Mouse (Mus musculus) layer of hippocampus, adult 18-20 months (tissue): ENCODE measurements at regions not wholly inside any gene's neighbourhood (a gene's known extent, or its start where the extent isn't known, plus 50 kb on each side); places are given as distances from the start of the nearest gene placed in this dataset.
A peak's percentile ranks its signal among the peaks of the same experiment; 100 is the strongest.

Experiments
- DNase-seq, 2 experiments: peaks; one replicate each; pipeline ENCODE4 v3.0.0; 2022; ENCODE audit warnings: low spot score in 2 of 2

GRCm38 (mm10) chr8:127965341-127965740, 393.1 kb upstream of the Nrp1 start:
- DNase-seq, result no peak

DNA sequence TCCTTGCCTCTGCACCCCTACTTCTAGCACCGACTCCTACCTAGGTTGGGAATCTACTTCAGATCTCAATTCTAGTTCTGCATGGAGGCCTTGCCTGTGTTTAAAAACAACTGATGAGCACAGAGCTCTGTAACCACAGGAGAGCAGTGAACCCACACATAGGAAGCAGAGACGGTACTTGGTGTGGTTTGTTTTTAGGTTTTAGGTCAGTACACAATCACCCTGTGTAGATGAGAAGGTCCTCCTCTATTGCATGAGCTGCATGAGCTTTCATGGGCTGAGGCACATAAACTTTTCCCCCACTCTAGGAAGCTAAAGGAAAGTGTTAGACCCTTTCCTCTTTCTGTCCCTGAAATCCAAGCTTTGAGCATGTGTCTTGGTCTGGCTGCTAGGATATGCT, 390.4 kb upstream of the Nrp1 start:
- no peak for DNase-seq

DNA sequence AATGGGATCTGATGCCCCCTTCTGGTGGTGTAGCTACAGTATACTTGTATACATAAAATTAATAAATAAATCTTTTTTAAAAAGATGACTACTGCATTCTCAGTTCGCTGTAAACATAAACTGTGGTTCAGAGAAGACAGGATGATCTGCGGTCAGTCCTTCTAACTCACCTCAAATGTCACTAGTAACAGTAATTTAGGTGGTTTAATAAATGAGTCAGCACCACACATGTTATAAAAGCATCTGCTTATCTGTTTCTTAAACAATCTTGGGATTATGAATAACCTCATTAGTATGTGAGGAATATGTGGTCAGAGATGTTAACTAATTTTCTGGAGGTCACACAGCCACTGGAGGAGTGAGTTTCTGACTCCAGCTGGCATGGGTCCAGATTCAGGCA, 385.2 kb upstream of the Nrp1 start:
- no peak for DNase-seq

GRCm38 (mm10) chr8:127977746-127978145, 380.7 kb upstream of the Nrp1 start:
- no peak for DNase-seq

GRCm38 (mm10) chr8:127979180-127980030, 379.0 kb upstream of the Nrp1 start:
- DNase-seq, result no peak

GRCm38 (mm10) chr8:127982165-127982564, 376.2 kb upstream of the Nrp1 start:
- no peak for DNase-seq

GRCm38 (mm10) chr8:127985616-127986015, 372.8 kb upstream of the Nrp1 start:
- no peak for DNase-seq

- DNase-seq, result peak; percentile 55 to 83
These were observed 369.5 kb upstream of the Nrp1 start for GRCm38 (mm10) chr8:127988887-127989286.

- DNase-seq, result no peak
These were observed 363.5 kb upstream of the Nrp1 start for GRCm38 (mm10) chr8:127994898-127995297.

DNA sequence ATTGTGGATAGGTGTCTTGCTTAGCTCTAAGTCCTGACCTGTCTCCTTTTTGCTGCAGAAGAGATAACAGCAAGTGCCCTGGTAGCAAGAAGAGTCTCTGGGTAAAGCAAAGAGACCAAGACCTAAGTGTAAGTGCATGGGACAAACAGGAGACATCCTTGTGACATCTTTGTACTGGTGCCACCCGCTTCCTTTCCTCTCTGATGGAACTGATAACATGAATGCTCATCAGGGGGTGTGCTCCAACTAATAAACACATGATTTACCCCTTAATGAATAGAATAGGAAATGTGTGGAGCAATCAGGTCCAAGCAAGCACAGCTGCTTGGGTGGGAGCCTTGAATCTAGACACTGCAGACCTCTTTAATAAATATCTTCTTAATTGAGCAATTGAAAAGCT, 362.9 kb upstream of the Nrp1 start:
- no peak for DNase-seq

DNA sequence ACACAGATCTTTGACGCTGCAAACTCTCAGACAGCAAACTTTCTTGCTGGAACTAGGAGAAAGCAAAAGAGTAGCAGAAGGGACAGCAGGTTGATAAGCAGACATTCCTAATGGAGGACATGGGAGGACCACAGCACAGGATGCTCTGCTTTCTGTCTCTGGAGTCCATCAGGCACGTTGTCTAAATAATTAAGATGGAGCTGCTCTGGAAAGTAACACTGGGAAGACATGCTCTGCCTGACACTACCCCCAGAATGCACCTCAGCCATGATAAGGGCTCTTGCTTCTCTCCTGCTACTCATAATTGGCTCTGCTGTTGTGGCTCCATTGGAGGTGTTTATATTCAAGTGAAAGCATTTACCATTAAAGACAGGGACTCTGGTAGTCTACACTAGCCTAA, 356.0 kb upstream of the Nrp1 start:
- no peak for DNase-seq

DNA sequence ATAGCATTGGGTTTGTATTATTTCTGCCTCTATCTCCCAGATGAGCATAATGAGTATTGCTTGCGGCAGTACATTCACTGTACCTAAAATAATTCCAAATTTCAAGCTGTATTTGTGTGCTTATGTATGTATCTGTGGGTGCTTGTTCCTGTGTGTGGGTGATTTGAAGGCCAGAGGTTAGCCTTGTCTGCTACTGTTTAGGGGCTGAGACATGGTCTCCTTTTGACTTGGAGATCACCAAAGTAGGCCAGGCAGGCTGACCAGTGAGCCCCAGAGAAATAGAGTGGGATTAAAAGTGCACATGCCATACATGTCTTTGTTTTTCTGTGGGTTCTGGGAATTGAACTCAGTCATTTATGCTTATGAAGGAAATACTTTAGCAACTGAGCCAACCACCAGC, 355.6 kb upstream of the Nrp1 start:
- DNase-seq, result no peak

DNA sequence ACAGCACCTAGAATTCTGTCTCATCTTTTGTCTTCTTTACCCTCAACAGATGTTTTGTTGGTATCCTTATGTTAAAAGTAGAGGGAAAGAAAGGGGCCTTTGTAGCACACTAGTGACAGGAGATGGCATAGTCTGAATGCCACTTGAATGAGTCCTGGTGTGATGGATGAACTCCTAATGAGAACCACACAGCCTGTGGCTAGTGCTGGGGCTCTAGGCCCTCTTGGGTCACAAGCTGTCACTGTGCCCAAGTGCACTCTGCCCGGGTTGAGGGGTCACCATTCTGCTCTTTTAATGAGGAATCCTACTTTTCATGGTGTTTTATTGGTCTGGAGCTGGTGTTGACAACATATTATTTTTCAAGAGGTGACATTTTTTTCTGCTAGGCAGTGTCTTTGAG, 355.0 kb upstream of the Nrp1 start:
- no peak for DNase-seq

DNA sequence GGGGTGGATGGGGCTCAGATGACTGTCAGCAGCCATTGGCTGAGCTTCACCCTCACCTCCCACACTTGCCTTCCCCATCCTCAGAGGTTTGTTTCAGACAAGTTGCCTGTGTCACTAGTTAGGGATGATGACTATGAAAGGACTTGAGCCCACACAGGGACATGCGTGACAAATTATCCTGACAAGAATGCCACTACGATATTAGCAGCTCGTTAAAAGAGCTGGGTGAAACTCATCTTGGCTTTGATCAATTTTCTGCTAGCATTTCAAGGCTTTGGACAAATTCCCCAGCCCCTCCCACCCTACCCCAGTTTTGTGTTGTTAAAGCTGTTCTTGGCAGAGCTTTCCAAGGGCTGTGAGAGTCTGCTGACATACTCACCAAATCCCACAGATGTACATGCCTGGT, 354.5 kb upstream of the Nrp1 start:
- DNase-seq, result peak; percentile 25 to 65

DNA sequence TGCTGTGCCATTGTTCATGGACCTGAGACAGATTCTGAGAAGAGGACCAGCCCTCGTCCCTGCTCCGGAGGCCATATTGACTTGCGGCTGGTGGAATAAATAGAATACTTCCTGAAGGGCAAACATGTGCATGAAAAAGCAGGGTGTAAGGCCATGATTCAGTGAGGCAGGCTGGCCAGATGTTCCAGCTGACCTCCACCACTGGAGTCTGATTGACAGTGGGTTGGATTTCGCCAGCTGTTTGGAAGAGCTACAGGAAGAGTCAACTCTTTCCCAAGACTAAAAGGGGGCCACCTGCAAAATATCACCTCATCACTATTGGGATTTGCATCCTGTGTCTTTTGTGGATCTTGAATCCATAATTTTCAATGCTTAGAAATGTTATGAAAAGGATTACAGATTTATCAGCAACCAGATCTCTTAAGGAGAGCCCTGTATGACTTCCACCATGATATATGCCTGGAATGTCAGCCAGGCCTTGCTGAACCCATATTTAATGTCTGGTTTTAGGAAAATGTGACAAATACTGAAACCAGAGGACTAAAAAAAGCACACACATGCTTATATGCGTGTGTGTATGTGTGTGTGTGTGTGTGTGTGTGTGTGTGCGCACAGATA, 348.9 kb upstream of the Nrp1 start:
- no peak for DNase-seq

- no peak for DNase-seq
These were observed 341.2 kb upstream of the Nrp1 start for GRCm38 (mm10) chr8:128017171-128017570.

DNA sequence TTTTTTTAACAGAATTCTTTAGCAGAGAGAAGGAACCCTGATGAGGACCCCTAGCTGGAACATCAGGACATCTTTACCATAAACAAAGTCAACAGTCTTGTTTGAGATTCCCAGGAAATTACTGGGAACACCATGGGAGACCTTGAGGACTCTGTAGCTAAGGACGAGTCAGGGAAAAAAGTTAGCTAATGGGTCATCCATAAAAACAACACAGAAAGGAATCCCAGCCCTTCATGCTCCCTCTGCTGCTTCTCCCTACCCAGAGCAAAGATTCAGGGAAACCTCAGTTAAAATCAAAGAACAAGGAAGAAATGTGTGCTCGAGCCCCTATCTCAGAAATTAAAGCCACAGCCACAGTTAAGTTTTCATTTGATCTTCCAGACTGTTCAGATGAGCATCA, 334.7 kb upstream of the Nrp1 start:
- DNase-seq, result no peak

DNA sequence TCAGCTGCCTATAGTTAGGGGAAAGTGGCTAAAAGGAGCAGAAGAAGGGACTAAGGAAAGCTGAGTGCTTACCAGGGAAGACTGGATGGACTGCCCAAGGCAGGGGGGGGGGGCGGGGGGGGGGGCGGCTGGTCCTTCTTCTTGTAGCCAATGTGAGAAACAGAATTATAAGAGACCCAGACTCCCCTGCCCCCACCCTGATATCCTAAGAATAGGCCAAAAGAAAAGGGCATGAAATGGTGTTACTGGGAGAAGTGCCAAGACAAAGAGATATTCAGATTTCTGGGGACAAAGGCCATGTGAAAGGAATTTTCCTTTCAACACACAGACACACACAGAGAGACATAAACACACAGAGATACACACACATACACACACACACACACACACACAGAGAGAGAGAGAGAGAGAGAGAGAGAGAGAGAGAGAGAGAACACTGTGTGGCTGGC, 333.6 kb upstream of the Nrp1 start:
- no peak for DNase-seq

DNA sequence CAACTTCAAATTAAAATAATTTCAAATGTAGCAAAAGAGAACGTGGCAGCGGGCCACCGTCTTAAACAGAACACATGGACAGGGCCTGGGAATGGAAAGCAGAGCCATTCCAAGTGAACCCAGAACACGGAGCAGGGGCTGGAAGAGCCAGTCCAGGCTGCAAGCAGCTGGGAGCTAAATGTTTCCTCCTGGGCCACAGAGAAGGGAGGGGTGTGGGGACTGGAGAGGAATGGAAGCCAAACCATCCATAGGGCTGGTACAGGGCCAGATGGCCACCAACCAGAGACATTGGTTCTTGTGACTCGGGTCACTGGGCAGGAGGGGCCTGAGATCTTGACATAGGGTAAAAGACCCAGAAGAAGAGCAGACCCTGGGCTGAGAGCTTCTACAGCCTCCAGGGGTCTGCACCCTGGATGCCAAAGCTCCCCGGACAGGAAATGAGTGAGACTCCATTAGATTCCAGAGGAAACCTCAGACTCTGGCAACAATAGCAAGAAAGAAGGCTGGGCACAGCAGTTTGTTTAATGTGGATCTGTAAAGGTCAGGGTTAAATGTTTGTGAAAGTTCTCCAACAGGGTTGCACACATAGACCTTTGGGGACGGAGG, 333.1 kb upstream of the Nrp1 start:
- peak; percentile 19 to 64 for DNase-seq

DNA sequence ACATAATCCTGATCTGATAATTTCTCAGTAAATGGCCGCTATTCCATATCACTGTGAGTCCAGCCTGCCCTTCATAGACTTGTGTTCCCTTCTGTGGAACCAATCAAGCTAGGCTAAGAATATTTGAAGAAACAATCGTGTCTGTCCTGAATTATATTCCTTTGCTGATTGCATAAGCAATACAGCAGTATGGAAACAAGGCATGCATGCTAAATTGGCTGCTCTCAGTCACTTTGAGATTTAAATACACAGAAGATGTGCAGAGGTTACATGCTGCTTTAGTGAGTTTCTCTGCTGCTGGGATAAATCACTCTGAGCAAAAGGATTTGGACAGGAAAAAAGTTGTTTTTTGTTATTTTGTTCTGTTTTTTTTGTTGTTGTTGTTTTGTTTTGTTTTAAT, 331.4 kb upstream of the Nrp1 start:
- no peak for DNase-seq

GRCm38 (mm10) chr8:128030335-128031280, 327.8 kb upstream of the Nrp1 start:
- peak; percentile 50 to 84 for DNase-seq
